Mouse (Mus musculus): Measurements from ENCODE around the gene Pde1a. TPM values are rescaled to one million over a fixed set of nuclear protein-coding genes. Genes with fewer than 3 reads are reported as not detected.

Gene Pde1a
- total RNA-seq, 2 experiments from 2014 or later = 7.8 to 8.3 TPM

DNA sequence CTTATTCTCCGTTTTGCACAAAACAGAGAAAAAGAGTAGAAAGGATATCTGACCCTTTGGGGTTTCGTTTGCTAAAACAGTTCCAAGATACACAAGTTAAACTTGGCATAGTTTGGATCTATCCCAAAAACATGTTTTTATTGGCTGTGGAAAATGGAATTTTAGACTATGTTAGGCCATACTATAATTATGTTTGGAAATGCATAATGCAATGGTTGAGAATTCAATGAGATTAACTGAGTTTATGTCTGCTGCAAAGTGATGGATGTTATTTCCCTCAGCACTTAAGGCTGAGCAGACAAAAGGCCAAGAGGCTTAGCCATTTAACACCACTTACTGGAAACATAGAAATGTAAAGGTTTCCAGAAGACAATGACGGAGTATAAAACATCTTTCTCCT lies 75.2 kb downstream of the Pde1a start:
- DNase-seq = no peak
- intact Hi-C loops (cut with DNase I) = no loop called here

DNA sequence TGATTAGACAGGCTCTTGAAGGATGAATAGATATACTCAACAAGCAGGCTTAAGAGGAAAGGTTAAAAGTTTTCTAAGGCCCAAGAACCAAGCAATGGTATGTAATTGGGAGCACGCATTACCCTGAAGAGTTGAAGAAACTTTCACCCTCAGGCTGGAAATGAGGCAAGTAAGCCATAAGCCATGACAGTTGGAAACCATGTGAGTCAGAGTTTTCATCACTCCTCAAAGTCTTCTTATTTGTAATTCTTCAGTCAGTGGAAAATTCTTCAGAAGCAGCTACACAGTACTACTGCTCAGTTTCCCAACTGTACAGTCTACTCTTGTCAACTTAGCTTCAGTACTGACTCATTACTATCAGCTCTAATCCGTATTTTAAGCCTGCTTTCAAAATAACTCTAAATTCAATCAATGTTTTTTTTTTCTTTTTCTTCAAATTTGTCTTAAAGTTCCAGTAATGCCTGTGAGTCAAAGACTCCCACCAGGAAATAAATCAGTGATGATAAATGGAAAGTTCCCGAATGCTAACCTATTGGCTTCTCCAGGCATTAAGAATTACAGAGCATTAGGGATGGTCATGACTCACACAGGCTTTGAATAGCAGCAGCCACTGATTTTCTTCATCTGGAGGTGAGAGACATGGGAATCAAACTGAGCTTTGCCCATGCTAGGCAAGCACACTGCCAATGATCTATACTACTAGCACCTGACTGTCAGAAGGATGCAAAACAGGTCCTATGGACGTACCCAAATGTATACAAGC lies 82.3 kb downstream of the Pde1a start:
- intact Hi-C loops (cut with DNase I) = loop anchor here (10.0 kb wide), 1 partner anchor 218 kb away; no protein-coding TSS in a partner anchor
- no peak for DNase-seq

- intact Hi-C loops (cut with DNase I) = loop anchor here (5.0 kb wide), 2 partner anchors 57 to 172 kb away; no protein-coding TSS in a partner anchor
- DNase-seq = peak; percentile 13 to 55
Measured at GRCm38 (mm10) chr2:80038642-80039445, 90.4 kb downstream of the Pde1a start.

- DNase-seq = no peak
- intact Hi-C loops (cut with DNase I) = loop anchor here (5.0 kb wide), 2 partner anchors 56 to 171 kb away; no protein-coding TSS in a partner anchor
Measured at GRCm38 (mm10) chr2:80037971-80038370, 91.3 kb downstream of the Pde1a start.

DNA sequence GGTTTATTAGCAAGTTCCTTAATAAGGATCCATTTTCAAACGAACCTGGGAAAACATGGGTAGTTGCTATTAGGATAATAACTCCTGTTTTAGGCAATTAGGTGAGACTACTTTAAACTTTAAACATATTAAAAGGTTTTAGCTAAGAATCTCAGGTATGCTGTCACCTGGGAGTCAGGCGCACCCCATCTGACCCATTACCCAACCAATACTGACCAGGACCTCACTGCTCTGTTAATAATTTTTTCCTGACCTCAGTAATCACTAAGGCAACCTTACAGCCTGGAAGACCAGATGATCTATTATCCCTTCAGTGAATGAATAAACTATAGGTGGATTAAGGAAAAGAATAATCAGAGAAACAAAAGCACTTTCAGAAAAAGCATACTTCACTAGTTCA lies 100.2 kb downstream of the Pde1a start:
- DNase-seq = no peak
- intact Hi-C loops (cut with DNase I) = no loop called here

GRCm38 (mm10) chr2:80026053-80026452 lies 103.2 kb downstream of the Pde1a start:
- no peak for DNase-seq
- intact Hi-C loops (cut with DNase I) = no loop called here

GRCm38 (mm10) chr2:80025597-80025996 lies 103.7 kb downstream of the Pde1a start:
- intact Hi-C loops (cut with DNase I) = no loop called here
- no peak for DNase-seq

DNA sequence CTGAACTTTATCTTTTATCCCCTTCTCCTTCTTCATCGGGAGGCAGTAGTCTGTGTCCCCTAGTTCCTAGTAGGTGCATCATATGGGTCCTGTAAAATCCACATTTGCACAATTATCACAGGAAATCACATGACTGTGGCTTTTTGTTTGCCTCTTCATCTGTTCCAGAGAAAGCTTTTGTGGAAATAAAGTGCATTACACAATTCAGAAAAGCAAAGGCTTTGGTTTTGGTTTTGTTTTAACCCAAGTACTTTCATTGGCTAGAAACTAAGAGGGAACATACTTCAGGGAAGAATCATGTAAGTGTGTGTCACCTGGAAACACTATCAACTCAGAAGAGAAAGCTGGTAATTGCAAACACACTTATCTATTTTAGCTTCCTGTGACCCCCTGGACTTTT lies 104.2 kb downstream of the Pde1a start:
- DNase-seq = no peak
- intact Hi-C loops (cut with DNase I) = no loop called here

DNA sequence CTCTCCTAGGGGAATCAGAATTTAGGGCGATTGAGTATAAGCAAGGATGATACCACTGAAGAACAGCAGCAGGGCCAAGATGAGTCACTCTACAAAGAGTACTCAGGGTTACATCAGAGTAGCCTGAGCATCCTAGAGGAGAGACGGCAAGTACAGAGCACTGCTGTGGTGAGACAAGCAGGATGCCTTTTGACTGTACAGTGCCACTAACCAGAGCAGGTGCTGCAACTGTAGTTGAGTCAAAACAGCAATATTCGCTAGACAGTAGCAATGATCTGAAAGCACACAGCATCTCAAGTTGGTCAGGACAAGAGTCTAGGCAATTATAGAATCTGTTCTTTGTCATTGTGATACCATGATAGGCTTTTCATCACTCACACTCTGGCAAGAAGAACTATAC lies 115.1 kb downstream of the Pde1a start:
- intact Hi-C loops (cut with DNase I) = no loop called here
- no peak for DNase-seq

GRCm38 (mm10) chr2:80013060-80013459 lies 116.2 kb downstream of the Pde1a start:
- intact Hi-C loops (cut with DNase I) = no loop called here
- peak; percentile 9 to 27 for DNase-seq

- DNase-seq = no peak
- intact Hi-C loops (cut with DNase I) = no loop called here
Measured at GRCm38 (mm10) chr2:79999168-79999567, 130.1 kb downstream of the Pde1a start.

GRCm38 (mm10) chr2:79998460-79998859 lies 130.8 kb downstream of the Pde1a start:
- DNase-seq = no peak
- intact Hi-C loops (cut with DNase I) = no loop called here

- no peak for DNase-seq
- intact Hi-C loops (cut with DNase I) = no loop called here
Measured at GRCm38 (mm10) chr2:79991642-79992041, 137.6 kb downstream of the Pde1a start.

DNA sequence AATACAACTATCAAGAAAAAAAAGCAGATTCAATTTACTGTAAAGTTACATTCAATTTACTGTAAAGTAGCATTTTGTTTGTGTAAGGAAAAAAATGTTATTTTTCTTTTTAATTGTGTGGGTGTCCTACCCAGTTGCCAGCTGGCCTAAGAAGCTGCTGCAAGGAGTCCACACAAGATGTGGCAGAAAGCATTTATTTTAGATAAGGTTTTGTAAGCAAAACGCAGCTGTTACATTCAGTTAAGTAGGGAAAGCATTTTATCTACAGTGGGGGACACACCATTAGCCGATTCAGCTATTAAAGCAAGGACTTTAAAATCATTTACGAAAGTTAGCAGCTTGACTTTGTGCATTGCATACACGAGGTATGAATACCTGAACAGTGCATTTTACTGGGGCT lies 145.5 kb downstream of the Pde1a start:
- intact Hi-C loops (cut with DNase I) = loop anchor here (5.0 kb wide), 1 partner anchor 54 kb away; no protein-coding TSS in a partner anchor
- DNase-seq = no peak

DNA sequence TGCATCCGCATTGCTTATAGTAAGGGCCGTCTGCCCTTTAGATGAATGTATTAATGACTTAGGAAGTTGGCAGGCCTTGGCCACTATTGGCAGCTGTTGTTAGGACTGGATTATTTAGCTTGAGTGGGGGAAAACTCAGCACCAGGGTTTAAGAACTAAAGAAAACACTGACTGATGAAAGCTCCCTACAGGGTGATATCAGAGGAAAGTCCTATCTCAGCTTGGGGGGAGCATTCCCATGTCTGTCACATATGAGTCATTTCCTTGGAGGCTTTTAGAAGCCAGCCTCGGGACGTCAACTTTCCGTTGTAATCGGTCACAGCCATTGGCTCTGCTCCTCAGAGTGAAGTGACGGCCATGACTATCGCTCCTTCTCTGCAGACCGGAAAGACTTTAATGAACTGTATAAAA lies 146.0 kb downstream of the Pde1a start:
- intact Hi-C loops (cut with DNase I) = loop anchor here (5.0 kb wide), 1 partner anchor 54 kb away; no protein-coding TSS in a partner anchor
- DNase-seq = peak; percentile 42 to 44

GRCm38 (mm10) chr2:79981781-79982180 lies 147.5 kb downstream of the Pde1a start:
- intact Hi-C loops (cut with DNase I) = loop anchor here (5.0 kb wide), 1 partner anchor 56 kb away; no protein-coding TSS in a partner anchor
- DNase-seq = no peak

DNA sequence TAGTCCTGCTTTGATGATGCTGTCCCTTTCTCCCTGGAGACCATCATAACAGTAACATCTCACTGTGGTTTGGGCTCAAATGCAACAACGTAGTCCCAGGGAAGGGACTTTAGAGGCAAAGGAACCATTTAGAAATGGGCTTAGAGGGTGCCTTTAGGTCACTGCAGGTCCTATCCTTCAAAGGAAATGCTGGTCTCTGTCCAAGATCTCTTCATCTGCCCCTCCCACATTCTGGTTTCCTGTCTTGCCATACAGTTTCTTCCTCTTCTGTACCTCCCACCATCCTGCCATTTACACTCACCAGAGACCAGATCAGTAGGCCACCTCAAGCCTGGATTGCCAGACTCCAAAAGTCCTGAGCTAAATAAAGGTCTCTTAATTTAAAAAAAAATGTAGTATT lies 150.3 kb downstream of the Pde1a start:
- intact Hi-C loops (cut with DNase I) = no loop called here
- no peak for DNase-seq

GRCm38 (mm10) chr2:79977259-79977658 lies 152.0 kb downstream of the Pde1a start:
- intact Hi-C loops (cut with DNase I) = no loop called here
- DNase-seq = no peak

DNA sequence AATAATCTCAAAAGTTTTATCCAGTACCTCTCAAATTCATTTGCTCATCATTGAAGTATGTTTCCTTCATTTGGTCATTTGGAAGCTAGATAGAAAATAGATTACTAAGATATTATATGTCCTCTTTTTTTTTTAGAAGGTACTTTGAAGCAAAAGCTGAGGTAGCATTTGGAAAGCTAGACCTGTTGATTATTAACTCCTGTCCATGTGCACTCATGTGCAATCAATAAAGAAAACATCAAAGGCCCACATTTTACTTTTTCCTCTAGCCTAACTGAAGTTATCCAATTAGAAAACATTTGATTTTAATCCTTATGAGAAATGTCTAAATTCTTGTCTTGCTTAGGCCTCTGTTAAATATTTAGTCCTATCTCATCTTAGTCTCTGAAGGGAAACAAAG lies 153.3 kb downstream of the Pde1a start:
- DNase-seq = no peak
- intact Hi-C loops (cut with DNase I) = no loop called here

DNA sequence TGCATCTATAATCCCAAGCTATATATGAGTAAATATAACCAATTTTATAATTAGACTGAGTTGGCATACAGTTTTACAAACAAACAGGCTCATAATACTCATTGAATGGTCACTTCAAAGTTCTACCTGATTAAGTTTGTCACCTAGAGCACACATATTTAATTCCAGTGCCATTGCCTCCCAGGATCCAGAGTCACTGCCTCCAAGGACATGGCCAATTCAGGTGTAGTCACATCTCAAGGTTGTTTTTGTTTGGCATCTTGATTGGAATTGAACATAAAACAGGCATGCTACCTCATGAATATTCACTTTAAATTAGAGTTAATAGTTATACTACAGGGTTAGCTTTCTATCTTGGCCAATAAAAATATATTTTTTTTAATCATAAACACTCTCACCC lies 157.0 kb downstream of the Pde1a start:
- DNase-seq = no peak
- intact Hi-C loops (cut with DNase I) = no loop called here

DNA sequence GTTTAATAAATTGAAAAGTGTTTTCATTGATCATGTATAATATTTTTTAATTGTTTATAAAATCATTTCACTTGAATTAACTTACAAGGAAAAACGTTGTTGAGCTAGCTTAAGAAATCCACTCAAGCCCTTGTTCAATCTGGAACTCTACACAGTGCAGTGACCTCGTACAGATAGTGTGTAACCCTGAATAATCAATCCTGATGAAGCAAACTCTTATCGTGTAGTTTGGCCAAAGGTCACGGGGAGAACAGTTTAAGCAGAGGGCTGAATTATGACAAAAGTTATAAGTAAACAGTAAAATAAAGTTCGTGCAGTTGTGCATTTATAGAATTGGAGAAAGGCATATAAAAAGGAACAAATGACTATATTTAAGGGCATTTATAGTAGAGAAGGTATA lies 159.7 kb downstream of the Pde1a start:
- no peak for DNase-seq
- intact Hi-C loops (cut with DNase I) = no loop called here

Measured in heart, postnatal 36 days (tissue).